Mouse (Mus musculus) neural tube, embryonic 11.5 days (tissue): ENCODE measurements at regions not wholly inside any gene's neighbourhood (a gene's known extent, or its start where the extent isn't known, plus 50 kb on each side); places are given as distances from the start of the nearest gene placed in this dataset.

Source experiments
- ATAC-seq: fragments of 200-750 bp; cut with Nextera tagmentation; 2 replicates; pipeline ENCODE4 v1.8.0; 2017; ENCODE audit warnings: moderate number of reproducible peaks, mild to moderate bottlenecking, moderate TSS enrichment, moderate library complexity; ENCODE audit not compliant: insufficient read depth, low FRiP score, low TSS enrichment
- DNase-seq: peaks from one replicate; pipeline ENCODE4 v3.0.0-alpha.2; 2015; ENCODE audit warnings: low spot score
- H3K27ac ChIP-seq: fragments of 300-500 bp; sonication (generic); 2 replicates; pipeline ENCODE4 v1.5.1; 2014; ENCODE audit warnings: low read depth, mild to moderate bottlenecking, low read length
- H3K27me3 ChIP-seq: fragments of 300-500 bp; sonication (generic); 2 replicates; pipeline ENCODE4 v1.6.1; 2014; ENCODE audit warnings: mild to moderate bottlenecking, low read length, mixed read lengths; ENCODE audit not compliant: control insufficient read depth, insufficient read depth
- H3K36me3 ChIP-seq: fragments of 300-500 bp; sonication (generic); 2 replicates; pipeline ENCODE4 v1.6.1; 2014; ENCODE audit warnings: mild to moderate bottlenecking, low read length, moderate library complexity, mixed read lengths; ENCODE audit not compliant: control insufficient read depth, insufficient read depth
- H3K4me1 ChIP-seq: fragments of 300-500 bp; sonication (generic); 2 replicates; pipeline ENCODE4 v1.6.1; 2014; ENCODE audit warnings: low read length, mixed read lengths; ENCODE audit not compliant: control insufficient read depth, insufficient read depth
- H3K4me2 ChIP-seq: fragments of 300-500 bp; sonication (generic); 2 replicates; pipeline ENCODE4 v1.6.1; 2014; ENCODE audit warnings: low read depth, mild to moderate bottlenecking, moderate library complexity
- H3K4me3 ChIP-seq: fragments of 300-500 bp; sonication (generic); 2 replicates; pipeline ENCODE4 v1.5.1; 2014; ENCODE audit warnings: low read depth, low read length
- H3K9ac ChIP-seq: fragments of 300-500 bp; sonication (generic); 2 replicates; pipeline ENCODE4 v1.6.1; 2014; ENCODE audit warnings: mild to moderate bottlenecking, low read length
- H3K9me3 ChIP-seq: fragments of 300-500 bp; sonication (generic); 2 replicates; pipeline ENCODE4 v1.6.1; 2016; ENCODE audit warnings: low read length; ENCODE audit not compliant: control insufficient read depth
- WGBS: fragments of 180-500 bp; shearing (Covaris S2); extraction: QIAGEN DNeasy Blood & Tissue Kit; methylation state at CpG from one replicate; pipeline ENCODE4 v1.1.7; 2014; 5-methylcytosine and 5-hydroxymethylcytosine counted together

DNA sequence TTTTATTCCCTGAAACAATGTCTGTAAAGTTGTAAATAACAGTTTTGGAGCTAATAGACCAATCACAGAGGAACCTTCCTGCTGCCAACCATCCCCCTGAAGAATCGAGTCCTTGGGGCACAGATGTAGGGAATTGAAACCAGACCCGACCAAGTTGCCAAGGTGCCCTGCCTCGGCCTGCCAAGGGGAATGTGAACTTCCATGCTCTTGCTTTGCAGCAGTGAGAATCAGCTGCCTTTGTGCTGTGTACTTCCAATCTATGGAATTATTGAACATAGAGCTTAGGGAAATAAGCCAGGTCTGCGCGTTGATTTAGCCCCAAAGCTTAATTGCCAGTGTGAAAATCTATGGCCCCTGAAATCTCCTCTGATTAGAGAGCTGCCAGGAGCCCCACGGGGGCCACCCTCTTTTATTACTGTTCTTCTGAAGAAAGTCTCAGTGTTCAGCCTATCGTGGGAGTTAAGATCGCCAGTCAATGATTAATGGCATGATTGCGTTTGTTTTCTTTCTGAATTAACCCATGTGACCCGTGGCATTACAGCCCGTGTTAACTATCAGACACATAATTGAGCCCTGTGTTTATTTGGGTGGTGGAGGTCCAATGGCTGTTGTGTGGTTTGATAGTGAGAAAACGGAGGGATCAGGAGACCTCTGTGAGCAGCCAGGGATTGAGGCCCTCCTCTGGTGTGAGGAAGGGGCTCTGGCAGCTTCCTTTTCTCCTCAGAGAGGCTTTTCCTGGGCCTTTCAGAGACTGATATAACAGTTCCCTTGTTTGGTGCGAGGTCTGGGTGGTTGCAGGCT, 266.9 kb downstream of the Tbc1d1 start:
- Histone ChIP-seq H3K4me2 (no peak overlapping the region), H3K9ac (no peak overlapping the region), H3K4me1 (0 out of 2 replicates have a peak, but pooled peaks cover 4% of the 10 kb centered on the region), H3K27me3 (no peaks in the 10 kb centered on the region), H3K4me3 (no peak overlapping the region), H3K9me3 (no peaks in the 10 kb centered on the region), H3K36me3 (no peaks in the 10 kb centered on the region), H3K27ac (no peak overlapping the region)
- ATAC-seq (no peak), DNase-seq (peak; percentile 12)
- 19% methylated on average over 13 of the region's 13 CpGs for WGBS

DNA sequence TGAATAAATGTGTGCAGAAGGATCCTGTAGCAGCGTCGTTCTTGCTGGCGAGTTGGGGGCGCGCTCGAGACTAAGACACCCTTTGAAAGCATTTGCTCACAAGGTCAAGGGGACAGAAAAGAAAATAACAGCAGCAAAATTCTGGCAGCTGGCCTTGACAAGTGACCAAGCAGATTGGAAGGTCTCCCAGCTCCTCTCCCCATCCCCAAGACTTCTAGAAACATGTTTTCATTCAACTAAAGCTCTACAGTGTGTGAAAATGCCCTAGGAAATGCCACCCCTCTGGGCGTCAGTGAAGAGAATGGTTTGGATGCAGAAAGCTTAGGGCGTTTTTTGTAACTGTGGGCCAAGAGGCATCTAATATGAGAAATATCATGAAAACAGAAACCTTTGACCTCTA, 272.7 kb downstream of the Tbc1d1 start:
- H3K4me1 ChIP-seq = no peaks in the 10 kb centered on the region
- H3K27me3 ChIP-seq = no peaks in the 10 kb centered on the region
- H3K4me3 ChIP-seq = no peak overlapping the region
- DNase-seq = no peak
- no peaks in the 10 kb centered on the region for H3K36me3 ChIP-seq
- H3K4me2 ChIP-seq = no peak overlapping the region
- no peak for ATAC-seq
- no peak overlapping the region for H3K27ac ChIP-seq
- H3K9me3 ChIP-seq = no peaks in the 10 kb centered on the region
- WGBS = 89% methylated on average over 8 of the region's 8 CpGs
- no peak overlapping the region for H3K9ac ChIP-seq

DNA sequence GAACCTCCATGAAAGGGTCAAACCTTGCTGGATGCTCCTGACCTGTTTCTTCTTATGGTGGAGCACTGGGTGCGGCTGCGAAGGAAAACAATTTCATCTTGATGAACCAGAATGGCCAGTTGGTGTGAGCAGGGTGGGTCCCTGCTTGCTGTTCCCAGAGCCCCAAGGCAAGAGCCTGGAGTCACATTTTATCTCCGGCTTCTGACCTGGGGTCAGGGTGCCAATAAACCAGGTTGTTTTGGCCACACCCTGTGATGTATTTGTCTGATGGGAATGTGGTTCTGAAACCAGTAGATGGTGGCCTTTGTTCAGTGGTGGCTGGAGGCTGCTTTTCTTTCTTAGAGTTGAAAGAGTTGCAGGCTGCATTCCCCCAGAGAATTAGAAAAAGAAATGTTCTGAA, 274.4 kb downstream of the Tbc1d1 start:
- WGBS = 78% methylated on average over 3 of the region's 3 CpGs
- Histone ChIP-seq H3K4me2 (no peak overlapping the region), H3K4me3 (no peak overlapping the region), H3K4me1 (no peaks in the 10 kb centered on the region), H3K27me3 (no peaks in the 10 kb centered on the region), H3K36me3 (no peaks in the 10 kb centered on the region), H3K27ac (no peak overlapping the region), H3K9me3 (no peaks in the 10 kb centered on the region), H3K9ac (no peak overlapping the region)
- no peak for ATAC-seq
- DNase-seq = no peak

DNA sequence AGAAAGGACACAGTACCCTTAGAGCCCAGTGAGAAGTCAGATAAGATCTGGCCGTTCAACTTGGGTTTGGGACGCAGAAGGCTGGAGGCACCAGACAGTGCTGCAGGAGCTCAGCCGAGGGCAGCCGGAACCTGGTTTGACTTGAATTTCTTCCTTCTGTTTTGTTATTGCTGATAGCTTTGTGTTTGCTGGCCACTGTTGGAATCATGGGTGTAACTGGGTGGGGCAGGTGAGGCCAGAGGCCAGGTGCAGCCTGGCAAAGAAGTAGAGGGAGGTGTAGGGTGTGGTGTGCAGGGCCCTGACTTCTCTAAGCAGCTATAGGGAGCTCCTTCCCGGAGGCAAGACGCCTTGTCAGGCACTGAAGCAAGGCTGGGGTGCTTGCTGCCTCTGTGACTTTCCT, 275.5 kb downstream of the Tbc1d1 start:
- no peak for ATAC-seq

DNA sequence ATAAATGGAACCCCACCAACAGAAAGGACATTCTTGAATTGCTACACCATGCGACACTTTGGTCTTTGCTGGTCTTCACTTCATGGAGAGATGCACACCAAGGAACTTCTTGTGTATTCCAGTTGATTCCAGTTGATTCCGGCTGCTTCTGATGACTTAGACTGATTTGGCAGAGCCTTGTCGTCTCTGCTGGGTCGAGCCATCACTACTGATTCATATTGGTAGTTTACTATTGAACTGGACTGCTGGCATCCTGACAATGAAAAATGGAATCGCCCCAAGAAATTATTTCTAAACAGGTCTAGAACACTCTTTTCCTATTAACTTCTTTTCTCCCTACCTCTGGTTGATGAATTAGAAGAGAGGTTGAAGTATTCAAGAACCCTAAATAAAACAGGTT, 277.7 kb downstream of the Tbc1d1 start:
- no peaks in the 10 kb centered on the region for H3K9me3 ChIP-seq
- 90% methylated on average over 5 of the region's 5 CpGs for WGBS
- no peak overlapping the region for H3K9ac ChIP-seq
- no peaks in the 10 kb centered on the region for H3K36me3 ChIP-seq
- no peak for ATAC-seq
- no peaks in the 10 kb centered on the region for H3K4me1 ChIP-seq
- no peak overlapping the region for H3K4me3 ChIP-seq
- H3K27ac ChIP-seq = no peak overlapping the region
- no peaks in the 10 kb centered on the region for H3K27me3 ChIP-seq
- no peak overlapping the region for H3K4me2 ChIP-seq
- no peak for DNase-seq

More for the DNA sequence above, 275.5 kb downstream of the Tbc1d1 start:
- no peak overlapping the region for H3K4me2 ChIP-seq
- H3K27ac ChIP-seq = no peak overlapping the region
- H3K4me3 ChIP-seq = no peak overlapping the region
- H3K9me3 ChIP-seq = no peaks in the 10 kb centered on the region
- H3K27me3 ChIP-seq = no peaks in the 10 kb centered on the region
- no peaks in the 10 kb centered on the region for H3K4me1 ChIP-seq
- no peak for DNase-seq
- no peak overlapping the region for H3K9ac ChIP-seq
- no peaks in the 10 kb centered on the region for H3K36me3 ChIP-seq
- 91% methylated on average over 6 of the region's 6 CpGs for WGBS

DNA sequence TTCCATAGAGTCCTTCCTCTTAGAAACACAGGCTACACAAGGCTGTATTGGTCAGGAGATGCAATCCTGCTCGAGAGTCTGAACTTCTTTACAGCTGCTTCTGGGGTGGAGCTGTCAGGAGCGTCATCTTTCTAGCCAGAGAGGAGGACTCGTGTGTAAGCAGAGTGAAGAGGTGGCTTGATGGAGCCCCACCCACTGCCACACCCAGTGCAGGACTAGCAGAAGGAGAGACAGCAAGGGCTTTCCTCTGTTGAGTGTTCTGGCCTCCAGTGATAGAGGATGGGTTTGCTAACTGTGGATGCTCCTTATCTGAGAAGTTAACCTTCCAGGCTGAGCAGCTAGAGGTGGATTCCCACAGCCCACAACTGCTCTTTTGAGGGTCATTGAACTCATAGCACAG, 279.4 kb downstream of the Tbc1d1 start:
- no peak overlapping the region for H3K9ac ChIP-seq
- H3K27me3 ChIP-seq = no peaks in the 10 kb centered on the region
- DNase-seq (no peak), ATAC-seq (no peak)
- WGBS = 63% methylated on average over 3 of the region's 3 CpGs
- H3K36me3 ChIP-seq = no peaks in the 10 kb centered on the region
- H3K4me3 ChIP-seq = no peak overlapping the region
- no peaks in the 10 kb centered on the region for H3K4me1 ChIP-seq
- H3K9me3 ChIP-seq = no peaks in the 10 kb centered on the region
- no peak overlapping the region for H3K27ac ChIP-seq
- no peak overlapping the region for H3K4me2 ChIP-seq

DNA sequence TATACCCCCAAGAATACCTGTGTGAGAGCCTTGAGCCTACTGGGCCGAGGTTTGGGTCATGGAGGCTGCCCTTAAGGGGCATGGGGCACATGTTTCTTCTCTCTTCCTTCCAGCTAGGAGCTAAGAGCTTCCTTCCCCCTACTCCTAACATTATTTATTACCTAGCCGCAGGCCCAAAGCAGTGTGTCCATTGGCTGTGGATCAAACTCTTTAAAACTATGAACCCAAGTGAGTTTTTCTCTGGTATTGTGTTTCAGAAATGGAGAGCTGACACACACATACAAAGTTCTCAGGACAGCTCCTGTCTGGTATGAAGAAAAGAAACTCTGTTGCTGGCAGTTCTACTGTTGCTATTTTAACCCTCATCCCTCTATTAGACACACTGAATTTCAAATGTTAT, 279.9 kb downstream of the Tbc1d1 start:
- no peak for ATAC-seq
- no peaks in the 10 kb centered on the region for H3K9me3 ChIP-seq

DNA sequence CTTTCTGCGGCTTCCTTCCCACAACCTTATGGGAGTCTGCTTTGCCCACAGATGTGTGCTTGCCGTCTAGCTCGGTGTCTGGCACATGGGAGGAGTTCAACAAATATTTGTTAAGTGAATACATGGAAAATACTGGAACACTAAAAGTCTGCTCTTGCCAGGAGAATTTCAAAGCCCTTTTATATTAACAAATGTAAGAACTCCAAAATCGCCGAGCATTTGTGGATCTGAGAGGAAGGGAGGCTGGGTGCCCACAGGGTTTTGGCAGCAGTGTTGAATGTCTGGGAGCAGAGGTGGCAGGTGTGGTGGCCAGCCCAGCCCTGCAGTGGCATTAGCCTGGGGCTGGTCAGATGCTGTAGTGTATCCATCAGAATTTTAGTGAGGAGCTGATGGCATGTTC, 281.6 kb downstream of the Tbc1d1 start:
- Histone ChIP-seq H3K36me3 (no peaks in the 10 kb centered on the region), H3K9ac (no peak overlapping the region), H3K4me2 (no peak overlapping the region), H3K4me1 (no peaks in the 10 kb centered on the region), H3K9me3 (no peaks in the 10 kb centered on the region), H3K27me3 (no peaks in the 10 kb centered on the region), H3K4me3 (no peak overlapping the region), H3K27ac (no peak overlapping the region)
- DNase-seq = no peak
- ATAC-seq = no peak
- WGBS = 86% methylated on average over 5 of the region's 5 CpGs

More for the DNA sequence above, 279.9 kb downstream of the Tbc1d1 start:
- Histone ChIP-seq H3K36me3 (no peaks in the 10 kb centered on the region), H3K27ac (no peak overlapping the region), H3K4me2 (no peak overlapping the region), H3K27me3 (no peaks in the 10 kb centered on the region), H3K4me3 (no peak overlapping the region), H3K4me1 (no peaks in the 10 kb centered on the region), H3K9ac (no peak overlapping the region)
- 78% methylated on average over 2 of the region's 2 CpGs for WGBS
- no peak for DNase-seq

DNA sequence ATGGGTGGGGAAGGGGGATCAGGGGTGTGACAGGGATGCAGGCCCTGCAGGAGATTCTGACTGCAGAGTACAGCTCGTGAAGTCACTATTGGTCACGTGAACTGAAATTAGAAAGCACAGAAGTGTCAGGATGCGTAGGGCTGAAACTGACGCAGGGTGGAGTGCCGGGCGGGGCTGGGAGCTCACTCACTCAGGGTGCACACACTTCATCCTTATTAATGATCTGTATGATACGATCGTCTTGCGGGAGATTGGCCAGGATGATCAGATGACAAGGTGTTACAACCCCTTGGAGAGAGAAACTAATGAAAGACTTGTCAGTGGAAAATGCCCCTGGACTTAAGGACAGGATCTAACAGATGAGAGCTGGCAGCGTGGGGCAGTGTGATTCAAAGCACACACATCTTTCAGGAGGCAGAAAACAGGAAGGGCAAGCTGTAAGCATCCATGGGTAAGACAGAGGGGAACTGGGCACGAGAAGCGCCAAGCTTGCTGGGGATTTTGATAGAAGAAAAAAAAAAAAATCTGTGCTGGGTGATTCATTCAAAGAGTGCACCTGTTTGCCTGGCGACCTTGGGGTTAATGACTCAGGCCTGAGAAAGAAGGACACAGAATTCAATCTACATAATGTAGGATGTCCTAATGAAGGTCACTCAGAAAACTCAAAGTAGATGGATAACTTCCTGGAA, 282.5 kb downstream of the Tbc1d1 start:
- 81% methylated on average over 13 of the region's 13 CpGs for WGBS
- H3K4me3 ChIP-seq = no peak overlapping the region
- H3K27me3 ChIP-seq = no peaks in the 10 kb centered on the region
- H3K27ac ChIP-seq = no peak overlapping the region
- no peak overlapping the region for H3K9ac ChIP-seq
- ATAC-seq (no peak), DNase-seq (no peak)
- no peaks in the 10 kb centered on the region for H3K36me3 ChIP-seq
- no peaks in the 10 kb centered on the region for H3K9me3 ChIP-seq
- no peaks in the 10 kb centered on the region for H3K4me1 ChIP-seq
- H3K4me2 ChIP-seq = no peak overlapping the region
